Mouse (Mus musculus) heart, embryonic 14.5 days (tissue): ENCODE measurements around the gene Rpl10. TPM values are rescaled to one million over a fixed set of nuclear protein-coding genes. Genes with fewer than 3 reads are reported as not detected.

Experiments used
- ATAC-seq: fragments of 200-750 bp; cut with Nextera tagmentation; 2 replicates; pipeline ENCODE4 v1.8.0; 2017; ENCODE audit warnings: low read depth, moderate TSS enrichment; ENCODE audit not compliant: insufficient number of reproducible peaks, insufficient read depth, low FRiP score
- H3K27ac ChIP-seq, 2 experiments: fragments of 200-500 bp in 1 of 2; fragments of 300-500 bp in 1 of 2; sonication (generic) in 1 of 2; replicated peaks in 1 of 2; 2 replicates each; pipeline ENCODE4 v1.5.1; 2012 to 2014; ENCODE audit warnings: low read depth in 2 of 2, low read length in 2 of 2, control low read depth in 1 of 2, mild to moderate bottlenecking in 1 of 2, mixed read lengths in 1 of 2; ENCODE audit not compliant: control insufficient read depth in 1 of 2, insufficient read depth in 1 of 2
- H3K27me3 ChIP-seq: fragments of 300-500 bp; sonication (generic); 2 replicates; pipeline ENCODE4 v1.6.1; 2014; ENCODE audit warnings: mild to moderate bottlenecking, low read length, control low read depth; ENCODE audit not compliant: control insufficient read depth, insufficient read depth
- H3K36me3 ChIP-seq: fragments of 300-500 bp; sonication (generic); 2 replicates; pipeline ENCODE4 v1.6.1; 2014; ENCODE audit warnings: mild to moderate bottlenecking, control low read depth, low read length, mixed read lengths; ENCODE audit not compliant: control insufficient read depth, insufficient read depth
- H3K4me1 ChIP-seq, 2 experiments: fragments of 200-500 bp in 1 of 2; fragments of 300-500 bp in 1 of 2; sonication (generic) in 1 of 2; 2 replicates each; pipeline ENCODE4 v1.6.1; 2012 to 2014; ENCODE audit warnings: low read length in 2 of 2, control low read depth in 1 of 2, mixed read lengths in 1 of 2; ENCODE audit not compliant: control insufficient read depth in 2 of 2, insufficient read depth in 2 of 2
- H3K4me2 ChIP-seq: fragments of 300-500 bp; sonication (generic); 2 replicates; pipeline ENCODE4 v1.6.1; 2014; ENCODE audit warnings: mild to moderate bottlenecking, low read length
- H3K4me3 ChIP-seq, 2 experiments: fragments of 200-500 bp in 1 of 2; fragments of 300-500 bp in 1 of 2; sonication (generic) in 1 of 2; 2 replicates each; pipeline ENCODE4 v1.5.1; 2012 to 2014; ENCODE audit warnings: low read length in 2 of 2, mild to moderate bottlenecking in 2 of 2, control low read depth in 1 of 2, low read depth in 1 of 2, moderate library complexity in 1 of 2; ENCODE audit not compliant: control insufficient read depth in 1 of 2, insufficient read depth in 1 of 2
- H3K9ac ChIP-seq: fragments of 300-500 bp; sonication (generic); 2 replicates; pipeline ENCODE4 v1.6.1; 2014; ENCODE audit warnings: mild to moderate bottlenecking, low read length
- H3K9me3 ChIP-seq: fragments of 300-500 bp; sonication (generic); 2 replicates; pipeline ENCODE4 v1.6.1; 2016; ENCODE audit warnings: low read length, control low read depth; ENCODE audit not compliant: control insufficient read depth
- WGBS: fragments of 180-500 bp; shearing (Covaris S2); extraction: QIAGEN DNeasy Blood & Tissue Kit; methylation state at CpG from one replicate; pipeline ENCODE4 v1.1.7; 2014; 5-methylcytosine and 5-hydroxymethylcytosine counted together
- polyA plus RNA-seq: library from polyadenylated mRNA; unstranded; fragments of >200 nt; fragmentation: Nextera tagmentation; extraction: Ambion mirVana; gene quantifications from 2 replicates; pipeline ENCODE4 v1.2.1, GENCODE M21; 2014

The Rpl10 gene
- 455 and 540 TPM in 2 replicates for polyA plus RNA-seq

DNA sequence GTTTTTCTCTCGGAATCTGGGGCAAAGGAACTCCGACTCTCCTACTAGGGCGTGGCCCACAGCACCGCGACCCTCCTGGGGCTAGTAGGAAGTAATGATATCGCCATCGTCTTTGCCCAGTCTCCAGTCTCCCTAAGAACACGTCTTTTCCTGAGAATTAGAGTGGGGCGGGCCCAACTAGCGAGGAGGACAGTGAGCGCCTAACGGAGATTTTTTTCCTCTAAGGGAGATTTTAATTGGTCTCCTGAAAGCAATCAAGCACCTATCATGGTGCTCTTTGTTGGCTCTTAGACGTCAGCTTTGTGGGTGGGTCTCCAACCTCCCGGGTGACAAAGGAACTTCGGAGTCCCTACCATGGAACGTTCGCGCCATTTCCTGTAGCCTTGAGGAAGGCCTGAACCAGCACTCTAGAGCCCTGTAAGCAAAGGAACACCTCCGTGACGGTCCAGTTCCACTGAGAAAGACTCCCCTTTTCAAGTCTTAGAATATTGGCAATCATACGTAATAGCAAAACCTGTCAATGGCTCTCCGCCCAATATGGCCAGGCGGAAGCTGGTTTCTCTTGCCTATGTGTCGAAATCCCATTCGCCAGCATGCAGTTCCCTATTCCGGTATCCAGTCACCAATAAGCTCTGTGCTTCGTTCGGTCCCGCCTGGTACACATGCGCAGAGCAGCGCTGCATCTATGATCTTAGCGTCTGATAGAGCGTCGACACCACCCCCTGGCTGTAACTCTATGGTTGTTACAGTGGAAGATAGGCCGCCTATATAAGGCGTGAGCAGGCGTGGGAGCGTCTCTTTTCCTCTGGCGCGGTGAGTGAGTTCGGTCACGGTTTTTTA lies at the start of gene Rpl10:
TSS of gene Rpl10 (plus strand) at position 751 of the 840 bp plus-strand sequence.
- H3K27ac ChIP-seq = peak within 1 kb of the TSS; percentile 94 to 99
- peak within 1 kb of the TSS; percentile 88 for H3K9ac ChIP-seq
- H3K4me2 ChIP-seq = peak within 1 kb of the TSS; percentile 69
- H3K4me1 ChIP-seq = no peaks in the 10 kb centered on the region; a peak in 1 of 4 replicates
- peak; percentile 94 for ATAC-seq
- 16% methylated on average over 42 of the region's 42 CpGs for WGBS
- peaks cover 17% of the 10 kb centered on the region for H3K36me3 ChIP-seq
- no peaks in the 10 kb centered on the region for H3K27me3 ChIP-seq
- peak within 1 kb of the TSS; percentile 58 to 75 for H3K4me3 ChIP-seq
- no peaks in the 10 kb centered on the region for H3K9me3 ChIP-seq

DNA sequence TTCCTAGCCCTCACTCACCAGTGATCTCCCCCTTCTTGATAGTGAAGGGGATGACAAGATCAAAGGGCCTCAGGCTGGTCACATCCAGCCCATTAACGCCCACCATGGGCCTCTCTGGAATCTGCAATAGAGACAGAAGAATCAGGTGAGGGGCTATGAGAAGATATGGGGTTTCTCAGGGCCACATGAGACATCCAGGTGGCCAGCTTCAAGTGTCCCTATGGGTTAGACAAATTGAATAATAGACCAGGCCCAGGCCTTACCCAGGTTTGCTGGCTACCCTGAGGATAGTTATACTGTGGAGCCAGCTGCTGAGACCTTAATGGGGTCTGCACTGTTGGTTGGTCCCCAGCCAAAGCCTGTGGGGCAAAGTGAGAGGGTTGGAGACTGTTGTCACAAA lies 40.6 kb upstream of the Rpl10 start:
- Histone ChIP-seq H3K27me3 (no peaks in the 10 kb centered on the region), H3K4me2 (no peak overlapping the region), H3K9me3 (no peaks in the 10 kb centered on the region), H3K4me3 (no peak overlapping the region), H3K36me3 (peaks cover 100% of the 10 kb centered on the region), H3K4me1 (no peaks in the 10 kb centered on the region), H3K9ac (no peak overlapping the region), H3K27ac (no peak overlapping the region)
- no peak for ATAC-seq
- 62% methylated on average over 1 of the region's 1 CpGs for WGBS

DNA sequence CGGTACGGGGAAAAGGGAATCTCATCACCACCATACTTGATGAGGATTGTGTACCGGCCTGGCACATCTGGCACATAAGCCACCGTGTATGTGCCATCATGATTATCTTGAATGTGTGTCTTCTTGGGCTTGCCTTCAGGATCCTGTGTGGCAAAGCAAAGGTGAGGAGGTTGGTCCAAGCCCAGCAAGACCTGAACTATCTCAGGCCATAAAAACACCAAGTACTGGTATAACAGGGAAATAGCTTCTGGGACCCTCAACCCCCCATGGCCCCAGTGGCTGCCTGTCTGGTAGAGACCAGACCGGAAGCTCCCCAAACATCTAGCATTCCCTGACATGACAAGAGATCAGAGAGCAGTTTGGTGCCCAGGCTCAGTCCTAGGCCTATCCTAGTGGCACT lies 37.4 kb upstream of the Rpl10 start:
- ATAC-seq = no peak
- Histone ChIP-seq H3K4me3 (no peak overlapping the region), H3K4me2 (no peak overlapping the region), H3K27me3 (no peaks in the 10 kb centered on the region), H3K27ac (no peak overlapping the region), H3K9ac (no peak overlapping the region), H3K9me3 (no peaks in the 10 kb centered on the region), H3K4me1 (no peaks in the 10 kb centered on the region), H3K36me3 (peaks cover 96% of the 10 kb centered on the region)
- 89% methylated on average over 5 of the region's 5 CpGs for WGBS

DNA sequence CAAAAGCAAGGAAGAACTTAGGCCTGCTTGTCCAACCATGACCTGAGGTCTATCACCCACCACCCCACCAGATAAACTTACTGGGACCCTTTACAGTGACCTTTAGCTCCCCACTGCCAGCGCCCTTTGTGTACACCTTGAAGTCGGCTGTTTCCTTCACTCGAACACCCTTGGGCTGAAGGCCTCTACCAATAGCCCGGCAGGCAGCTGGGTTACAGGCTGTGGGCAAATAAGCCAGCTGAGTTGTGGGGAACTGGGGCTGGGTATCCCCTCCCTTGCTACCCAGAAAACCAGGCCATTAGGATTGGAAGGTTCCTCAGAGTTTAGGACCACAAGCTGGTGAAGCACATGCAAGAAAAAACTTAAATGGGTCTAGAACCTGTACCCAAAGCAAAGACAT lies 30.3 kb upstream of the Rpl10 start:
- Histone ChIP-seq H3K4me2 (no peak overlapping the region), H3K36me3 (peaks cover 80% of the 10 kb centered on the region), H3K4me1 (no peaks in the 10 kb centered on the region), H3K9me3 (no peaks in the 10 kb centered on the region), H3K4me3 (no peak overlapping the region), H3K27ac (no peak overlapping the region), H3K9ac (no peak overlapping the region), H3K27me3 (no peaks in the 10 kb centered on the region)
- WGBS = 87% methylated on average over 4 of the region's 4 CpGs
- ATAC-seq = no peak

DNA sequence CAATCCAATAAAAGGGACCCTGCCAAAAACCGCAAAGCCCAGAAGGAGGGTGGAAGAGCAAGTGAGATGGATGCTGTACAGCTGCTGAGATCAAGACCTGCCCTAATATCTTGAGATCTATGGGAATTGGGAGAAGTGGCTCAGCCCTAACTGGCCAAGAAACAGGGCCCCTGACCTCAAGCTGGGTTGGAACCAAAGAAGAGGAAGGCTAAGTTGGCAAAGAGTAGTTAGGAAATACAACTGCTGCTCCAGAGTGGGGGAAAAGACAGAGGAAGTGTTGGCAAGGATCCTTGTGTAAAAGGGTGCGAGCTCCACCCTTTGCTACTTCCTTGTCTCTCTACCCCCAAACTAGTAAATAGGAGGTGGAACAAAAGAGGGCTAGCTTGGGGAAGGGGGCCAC lies 27.2 kb upstream of the Rpl10 start:
- Histone ChIP-seq H3K4me3 (peak overlapping the region in 1 of 2 experiments; percentile 58; a peak in 2 of 4 replicates), H3K9ac (peak overlapping the region; percentile 72), H3K27ac (peak overlapping the region in 1 of 2 experiments; percentile 95; a peak in 1 of 4 replicates), H3K27me3 (no peaks in the 10 kb centered on the region), H3K4me2 (peak overlapping the region; percentile 74), H3K4me1 (no peaks in the 10 kb centered on the region), H3K36me3 (peaks cover 53% of the 10 kb centered on the region), H3K9me3 (no peaks in the 10 kb centered on the region)
- 80% methylated on average over 2 of the region's 2 CpGs for WGBS
- ATAC-seq = no peak

DNA sequence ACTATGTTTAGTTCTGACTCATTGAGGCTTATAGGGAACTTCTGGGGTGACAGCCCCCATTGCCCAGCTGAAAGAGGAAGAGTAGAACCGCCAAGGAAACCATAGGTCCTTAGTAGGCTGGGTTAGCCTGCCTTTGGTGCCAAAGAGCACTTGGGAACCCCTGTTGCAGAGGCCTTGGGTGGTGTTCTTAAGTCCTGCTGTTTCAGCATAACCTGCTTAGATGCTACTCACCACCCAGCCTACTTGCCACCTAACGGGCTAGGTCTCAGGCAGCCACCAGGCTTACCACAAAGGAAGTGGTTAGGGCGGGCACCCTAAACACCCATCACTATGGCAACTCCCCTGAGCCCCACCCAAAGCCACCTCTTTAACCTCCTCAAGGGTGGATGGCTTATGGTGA lies 26.8 kb upstream of the Rpl10 start:
- H3K36me3 ChIP-seq = peaks cover 49% of the 10 kb centered on the region
- H3K27ac ChIP-seq = peak overlapping the region; percentile 76 to 95
- peak overlapping the region; percentile 72 for H3K9ac ChIP-seq
- no peaks in the 10 kb centered on the region for H3K9me3 ChIP-seq
- 58% methylated on average over 3 of the region's 3 CpGs for WGBS
- H3K27me3 ChIP-seq = no peaks in the 10 kb centered on the region
- peak overlapping the region; percentile 74 for H3K4me2 ChIP-seq
- no peaks in the 10 kb centered on the region for H3K4me1 ChIP-seq
- H3K4me3 ChIP-seq = peak overlapping the region; percentile 44 to 58
- ATAC-seq = no peak

DNA sequence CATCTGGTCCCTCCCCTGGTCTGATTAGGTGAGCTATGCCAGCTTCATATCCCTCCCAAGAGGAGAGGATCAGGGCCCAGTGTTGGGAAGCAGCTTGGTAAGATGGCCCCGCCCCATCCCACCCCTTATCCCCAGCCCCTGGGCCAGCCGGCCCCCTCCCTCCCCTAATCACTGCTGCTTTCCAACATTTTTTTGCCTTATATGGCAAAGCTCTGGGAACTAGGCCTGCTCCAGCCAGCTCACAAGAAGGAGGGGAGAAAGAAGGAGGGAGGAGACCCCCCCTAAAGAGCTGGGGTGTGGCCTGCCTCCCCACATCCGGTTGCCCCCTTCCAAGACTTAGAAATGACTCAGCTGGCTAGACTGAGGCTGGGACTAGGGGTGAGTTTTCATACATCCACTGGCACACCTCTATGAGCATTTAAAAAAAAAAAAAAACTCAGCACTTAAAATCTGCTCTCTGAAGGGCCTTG lies 26.0 kb upstream of the Rpl10 start:
- ATAC-seq = peak; percentile 49
- Histone ChIP-seq H3K36me3 (peaks cover 41% of the 10 kb centered on the region), H3K9me3 (no peaks in the 10 kb centered on the region), H3K9ac (peak overlapping the region; percentile 85), H3K4me1 (no peaks in the 10 kb centered on the region), H3K4me3 (peak overlapping the region; percentile 58 to 95), H3K27ac (peak overlapping the region; percentile 95 to 99), H3K4me2 (peak overlapping the region; percentile 74), H3K27me3 (no peaks in the 10 kb centered on the region)
- 28% methylated on average over 3 of the region's 3 CpGs for WGBS
